Mouse (Mus musculus): ENCODE results near the gene 1700123O20Rik. TPM values are rescaled to one million over a fixed set of nuclear protein-coding genes. Genes with fewer than 3 reads are reported as not detected.
A peak's percentile ranks its signal among the peaks of the same experiment; 100 is the strongest.

Gene 1700123O20Rik
- polyA plus RNA-seq, 1 experiment from 2014 or later = 85.9 TPM

DNA sequence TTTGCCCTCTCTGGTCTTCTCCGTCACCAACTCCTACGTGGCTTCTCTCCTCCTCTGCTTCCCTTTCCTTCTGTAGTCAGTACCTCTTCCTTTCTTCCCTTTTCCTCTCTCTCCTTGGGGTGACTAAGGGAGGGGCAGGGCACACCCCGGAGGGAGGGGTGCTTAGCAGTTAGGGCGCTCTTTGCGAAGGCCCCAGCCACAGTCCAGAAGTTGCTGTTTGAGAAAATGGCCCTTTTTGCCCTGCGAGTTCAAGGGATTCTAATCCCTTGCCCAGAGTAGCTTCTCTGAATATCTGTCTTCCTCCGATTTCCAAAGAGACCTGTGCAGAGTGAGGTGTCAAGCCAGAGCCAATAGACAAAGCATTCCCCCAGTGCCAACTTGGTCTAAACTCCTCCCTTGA, 26.1 kb downstream of the 1700123O20Rik start, which contains the start of gene Cebpe:
Gene Cebpe (minus strand): TSS at position 101 of the 400 bp plus-strand sequence.
- no peak within 1 kb of the TSS for H3K9ac ChIP-seq
- H3K9me3 ChIP-seq (replicated peaks) = no peaks in the 10 kb centered on the region
- no peaks in the 10 kb centered on the region for H3K36me3 ChIP-seq
- peaks cover 7% of the 10 kb centered on the region; the same call in 1 of the 2 replicates for H3K27me3 ChIP-seq
- H3K4me1 ChIP-seq = peaks cover 19% of the 10 kb centered on the region
- no peak within 1 kb of the TSS for H3K27ac ChIP-seq
- no peak for ATAC-seq (replicated peaks; ENCODE audit: low FRiP score)
- H3K4me2 ChIP-seq = no peak within 1 kb of the TSS
- WGBS = 83% methylated on average over 7 of the region's 7 CpGs
- no peak within 1 kb of the TSS for H3K4me3 ChIP-seq (replicated peaks)

DNA sequence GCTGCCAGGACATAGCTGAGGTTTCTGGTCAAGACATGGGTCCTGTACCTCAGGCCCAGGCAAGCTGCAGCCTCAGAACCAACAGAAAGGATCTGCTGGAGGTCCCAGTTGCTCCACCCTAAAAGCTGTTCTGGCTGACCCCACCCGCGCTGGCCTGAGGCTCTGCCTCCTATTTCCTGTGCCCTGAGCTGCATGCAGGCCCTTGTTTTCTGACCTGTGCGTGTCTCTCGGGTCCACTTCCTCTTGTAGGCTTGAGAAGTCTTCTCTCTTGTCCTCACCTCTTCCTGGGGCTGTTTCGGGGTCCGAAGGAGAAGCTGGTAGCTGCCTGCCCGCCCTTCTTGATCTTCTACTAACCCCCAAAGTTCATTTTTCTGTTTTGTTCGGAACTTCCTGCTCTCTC, 26.8 kb downstream of the 1700123O20Rik start:
- peaks cover 18% of the 10 kb centered on the region for H3K4me1 ChIP-seq
- no peaks in the 10 kb centered on the region for H3K9me3 ChIP-seq (replicated peaks)
- ATAC-seq (replicated peaks; ENCODE audit: low FRiP score) = no peak
- no peak overlapping the region for H3K9ac ChIP-seq
- H3K27me3 ChIP-seq = peaks cover 7% of the 10 kb centered on the region; the same call in 1 of the 2 replicates
- H3K36me3 ChIP-seq = no peaks in the 10 kb centered on the region
- H3K4me2 ChIP-seq = no peak overlapping the region
- WGBS = 54% methylated on average over 8 of the region's 8 CpGs
- H3K27ac ChIP-seq = no peak overlapping the region
- H3K4me3 ChIP-seq (replicated peaks) = no peak overlapping the region

DNA sequence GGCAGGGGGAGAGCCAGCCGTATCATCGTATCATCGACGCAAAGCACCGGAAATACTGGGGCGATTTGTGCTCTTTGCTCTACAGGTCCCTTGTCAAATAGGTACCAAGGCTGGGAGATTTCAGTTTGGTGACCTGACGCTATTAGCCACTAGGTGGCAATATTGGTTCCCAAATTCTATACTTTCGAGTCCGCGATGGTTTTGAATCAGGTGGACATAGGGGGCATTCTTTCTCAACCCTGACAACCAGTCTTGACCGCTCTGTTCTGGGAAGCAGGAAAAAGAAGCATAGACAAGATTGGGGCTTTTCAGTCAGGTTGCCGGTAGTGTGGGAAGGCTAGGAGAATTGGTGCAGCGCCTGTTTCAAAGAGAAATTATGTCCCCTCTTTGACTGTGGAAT, 28.1 kb downstream of the 1700123O20Rik start:
- 0 out of 2 replicates have a peak, but pooled peaks cover 4% of the 10 kb centered on the region for H3K27me3 ChIP-seq
- peak overlapping the region; percentile 70 for H3K4me2 ChIP-seq
- 0 out of 2 replicates have a peak overlapping the region, but pooled peaks have one; percentile 15 for H3K27ac ChIP-seq
- no peaks in the 10 kb centered on the region for H3K9me3 ChIP-seq (replicated peaks)
- H3K9ac ChIP-seq = peak overlapping the region; percentile 29; the same call in 1 of the 2 replicates
- no peaks in the 10 kb centered on the region for H3K36me3 ChIP-seq
- WGBS = 1% methylated on average over 13 of the region's 13 CpGs
- peaks cover 18% of the 10 kb centered on the region for H3K4me1 ChIP-seq
- H3K4me3 ChIP-seq (replicated peaks) = peak overlapping the region; percentile 39
- ATAC-seq (replicated peaks; ENCODE audit: low FRiP score) = peak; percentile 37; the same call in 1 of the 2 replicates

DNA sequence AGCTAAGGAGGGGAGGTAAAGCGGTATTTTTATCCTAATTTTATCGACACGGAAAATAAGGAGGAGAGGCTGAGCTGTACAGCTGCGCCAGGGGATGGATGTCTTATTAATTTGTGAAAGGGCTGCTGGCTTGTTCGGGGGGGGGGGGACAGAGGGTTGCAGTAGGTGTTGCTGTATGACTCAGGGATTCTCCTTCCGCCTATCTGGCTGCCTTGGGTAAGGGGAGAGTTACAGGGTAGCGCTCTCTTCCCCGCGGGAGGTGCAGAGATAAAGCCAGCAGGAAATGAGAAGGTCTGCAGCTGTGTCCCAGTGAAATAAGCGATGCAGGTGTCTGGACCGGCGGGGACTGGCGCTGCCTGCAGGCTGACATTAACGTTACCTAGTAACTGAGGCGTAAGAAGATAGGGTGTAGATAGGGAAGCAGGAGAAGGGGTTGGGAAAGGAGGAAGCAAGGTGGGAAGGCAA, 28.6 kb downstream of the 1700123O20Rik start:
- Histone ChIP-seq H3K9me3 (replicated peaks) (no peaks in the 10 kb centered on the region), H3K4me3 (replicated peaks) (peak overlapping the region; percentile 39), H3K4me1 (peaks cover 18% of the 10 kb centered on the region), H3K36me3 (no peaks in the 10 kb centered on the region), H3K27me3 (0 out of 2 replicates have a peak, but pooled peaks cover 4% of the 10 kb centered on the region), H3K9ac (peak overlapping the region; percentile 29; the same call in 1 of the 2 replicates), H3K27ac (peak overlapping the region; percentile 15; the same call in 1 of the 2 replicates), H3K4me2 (peak overlapping the region; percentile 70)
- WGBS = 4% methylated on average over 15 of the region's 15 CpGs
- ATAC-seq (replicated peaks; ENCODE audit: low FRiP score) = peak; percentile 46; the same call in 1 of the 2 replicates

DNA sequence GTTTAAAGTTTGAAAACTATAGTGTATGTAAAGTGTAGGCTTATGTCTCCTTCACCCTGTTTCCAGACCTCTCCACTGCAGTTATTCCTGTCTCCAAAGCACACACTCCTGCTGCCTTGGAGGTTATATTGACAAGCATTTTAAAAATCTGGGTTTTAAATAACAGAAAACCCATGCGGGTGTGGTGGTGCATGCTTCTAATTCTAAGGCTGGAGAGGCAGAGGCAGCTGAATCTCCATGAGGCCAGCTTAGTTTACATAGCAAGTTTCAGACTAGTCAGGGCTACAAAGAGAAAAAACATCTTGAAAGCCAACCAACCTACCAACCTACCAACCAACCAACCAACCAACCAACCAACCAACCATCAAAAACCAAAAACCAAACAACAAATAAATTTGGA, 29.4 kb downstream of the 1700123O20Rik start:
- Histone ChIP-seq H3K27me3 (0 out of 2 replicates have a peak, but pooled peaks cover 4% of the 10 kb centered on the region), H3K4me3 (replicated peaks) (no peak overlapping the region), H3K4me2 (0 out of 2 replicates have a peak overlapping the region, but pooled peaks have one; percentile 70), H3K9ac (no peak overlapping the region), H3K36me3 (no peaks in the 10 kb centered on the region), H3K27ac (peak overlapping the region; percentile 15; the same call in 1 of the 2 replicates), H3K9me3 (replicated peaks) (no peaks in the 10 kb centered on the region), H3K4me1 (peaks cover 18% of the 10 kb centered on the region)
- ATAC-seq (replicated peaks; ENCODE audit: low FRiP score) = no peak
- 75% methylated on average over 1 of the region's 1 CpGs for WGBS

DNA sequence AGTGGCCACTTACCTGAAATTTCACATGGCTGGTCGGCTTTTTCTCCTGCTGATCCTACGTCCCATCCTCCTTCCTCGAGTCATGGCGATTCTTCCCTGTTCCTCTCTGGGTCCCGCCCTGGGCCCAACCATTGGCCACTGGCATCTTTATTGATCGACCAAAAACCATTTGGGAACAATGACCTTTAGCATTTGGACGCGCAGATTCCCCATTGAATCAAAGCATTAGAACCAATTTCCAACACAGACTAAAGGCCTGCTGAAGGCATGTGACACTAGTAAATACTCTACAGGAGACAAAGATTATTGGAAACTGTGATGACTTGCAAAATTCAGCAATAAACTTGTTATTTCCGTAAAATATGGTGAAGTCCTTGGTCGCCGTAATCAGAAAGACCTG, 34.0 kb downstream of the 1700123O20Rik start:
- WGBS = 90% methylated on average over 11 of the region's 11 CpGs
- Histone ChIP-seq H3K27me3 (0 out of 2 replicates have a peak, but pooled peaks cover under 1% of the 10 kb centered on the region), H3K9me3 (replicated peaks) (no peaks in the 10 kb centered on the region), H3K36me3 (no peaks in the 10 kb centered on the region), H3K4me1 (peaks cover 3% of the 10 kb centered on the region), H3K4me3 (replicated peaks) (no peak overlapping the region), H3K27ac (no peak overlapping the region), H3K9ac (no peak overlapping the region), H3K4me2 (no peak overlapping the region)
- no peak for ATAC-seq (replicated peaks; ENCODE audit: low FRiP score)

DNA sequence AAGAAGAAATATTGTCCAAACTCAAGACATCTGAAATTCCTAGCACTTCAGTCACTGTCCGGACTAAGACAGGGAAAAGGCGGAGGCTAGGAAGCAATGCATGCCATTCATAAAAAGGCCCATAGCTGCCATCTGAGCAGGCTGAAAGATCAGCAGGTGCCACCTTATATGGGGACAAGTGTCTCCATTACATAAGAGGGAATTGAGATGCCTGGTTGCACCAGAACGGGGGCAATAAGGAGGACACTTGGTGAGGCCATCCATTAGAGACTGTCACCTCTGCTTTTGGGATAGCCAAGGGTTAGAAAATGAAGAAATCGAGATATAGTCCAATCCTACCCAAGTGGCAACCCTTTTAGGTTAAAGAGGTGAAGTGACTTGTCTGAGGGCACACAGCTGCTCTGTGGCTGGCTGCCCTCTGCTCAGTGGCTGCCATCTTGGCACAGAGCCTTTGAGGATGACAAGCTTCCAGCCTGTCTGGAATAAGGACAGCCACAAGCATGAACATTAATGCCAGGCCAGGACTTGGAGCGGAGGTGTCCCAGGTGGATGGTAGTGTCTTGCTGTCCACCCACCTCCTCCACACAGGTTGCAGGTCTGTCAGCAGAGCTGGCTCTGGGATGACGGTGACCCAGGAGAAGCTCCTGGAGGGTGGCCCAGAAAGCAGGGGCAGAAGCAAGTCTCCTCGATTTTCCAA, 34.8 kb downstream of the 1700123O20Rik start:
- H3K4me3 ChIP-seq (replicated peaks) = no peak overlapping the region
- H3K27ac ChIP-seq = no peak overlapping the region
- H3K36me3 ChIP-seq = no peaks in the 10 kb centered on the region
- ATAC-seq (replicated peaks; ENCODE audit: low FRiP score) = no peak
- H3K27me3 ChIP-seq = no peaks in the 10 kb centered on the region
- no peaks in the 10 kb centered on the region for H3K4me1 ChIP-seq
- H3K9ac ChIP-seq = no peak overlapping the region
- 89% methylated on average over 7 of the region's 7 CpGs for WGBS
- no peaks in the 10 kb centered on the region for H3K9me3 ChIP-seq (replicated peaks)
- no peak overlapping the region for H3K4me2 ChIP-seq

DNA sequence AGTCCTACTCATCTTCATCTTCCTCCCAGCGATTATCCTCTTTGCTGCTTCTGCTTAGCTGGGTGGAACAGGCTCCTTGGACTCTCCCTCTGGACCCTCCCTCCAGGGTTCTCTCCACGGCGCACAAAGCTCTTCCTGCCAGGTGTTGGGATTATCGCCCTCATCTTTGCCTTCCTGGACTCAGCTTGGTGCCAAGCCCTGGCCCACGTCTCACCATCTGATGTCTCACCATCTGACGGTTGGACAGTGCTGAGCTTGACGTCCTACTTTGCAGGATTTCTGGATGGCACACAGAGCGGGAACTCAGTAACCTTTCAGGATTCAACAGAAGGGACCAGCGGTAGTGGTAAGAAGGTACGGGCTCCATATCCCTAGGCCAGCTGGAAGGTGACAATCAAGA, 35.7 kb downstream of the 1700123O20Rik start:
- Histone ChIP-seq H3K4me1 (no peaks in the 10 kb centered on the region), H3K9ac (no peak overlapping the region), H3K27me3 (no peaks in the 10 kb centered on the region), H3K27ac (no peak overlapping the region), H3K4me3 (replicated peaks) (no peak overlapping the region), H3K9me3 (replicated peaks) (no peaks in the 10 kb centered on the region), H3K36me3 (no peaks in the 10 kb centered on the region), H3K4me2 (no peak overlapping the region)
- ATAC-seq (replicated peaks; ENCODE audit: low FRiP score) = no peak
- 78% methylated on average over 10 of the region's 10 CpGs for WGBS

DNA sequence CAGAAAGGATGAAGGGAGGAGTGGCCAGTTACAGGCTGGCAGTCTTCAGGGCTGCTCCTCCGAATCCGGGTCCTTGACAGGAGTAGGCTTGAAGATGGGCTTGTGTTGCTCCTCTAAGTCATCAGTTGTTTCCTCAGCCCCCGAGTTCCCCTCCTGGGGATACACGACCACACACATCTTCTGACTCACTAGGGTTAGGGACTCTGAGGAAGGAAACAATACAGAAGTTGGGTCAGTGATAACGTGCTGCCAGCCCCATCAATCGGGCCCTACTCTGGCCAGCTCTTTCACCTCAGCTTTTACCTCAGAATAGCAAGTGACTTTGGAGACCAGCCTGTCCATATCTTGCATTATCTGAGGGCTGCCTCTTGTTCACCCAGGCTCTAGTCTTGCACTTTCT, 38.0 kb downstream of the 1700123O20Rik start:
- Histone ChIP-seq H3K36me3 (no peaks in the 10 kb centered on the region), H3K4me3 (replicated peaks) (no peak overlapping the region), H3K27ac (no peak overlapping the region), H3K27me3 (no peaks in the 10 kb centered on the region), H3K4me2 (no peak overlapping the region), H3K9ac (no peak overlapping the region), H3K4me1 (no peaks in the 10 kb centered on the region), H3K9me3 (replicated peaks) (no peaks in the 10 kb centered on the region)
- 85% methylated on average over 6 of the region's 6 CpGs for WGBS
- no peak for ATAC-seq (replicated peaks; ENCODE audit: low FRiP score)

DNA sequence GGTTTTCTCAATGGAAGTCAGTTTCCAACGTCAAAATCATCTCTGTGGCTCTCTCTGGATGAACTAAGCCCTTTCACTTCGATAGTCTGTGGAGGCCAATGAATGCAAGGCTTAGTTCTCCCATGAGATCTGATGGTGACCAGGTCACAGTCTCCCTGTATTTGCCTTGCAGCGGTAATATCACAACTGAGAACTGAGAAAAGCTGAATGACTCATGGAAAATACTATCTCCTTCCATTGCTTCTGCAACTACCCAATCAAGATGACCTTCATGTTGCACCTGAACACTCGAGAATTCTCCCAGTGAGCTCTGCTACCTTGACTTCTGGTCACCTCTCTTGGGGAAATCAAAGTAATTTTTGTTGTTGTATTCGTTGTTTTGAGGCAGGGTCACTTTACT, 41.5 kb downstream of the 1700123O20Rik start:
- Histone ChIP-seq H3K27me3 (no peaks in the 10 kb centered on the region), H3K9me3 (replicated peaks) (no peaks in the 10 kb centered on the region), H3K9ac (no peak overlapping the region), H3K4me1 (no peaks in the 10 kb centered on the region), H3K36me3 (no peaks in the 10 kb centered on the region), H3K4me3 (replicated peaks) (no peak overlapping the region), H3K4me2 (no peak overlapping the region), H3K27ac (no peak overlapping the region)
- 70% methylated on average over 5 of the region's 5 CpGs for WGBS
- no peak for ATAC-seq (replicated peaks; ENCODE audit: low FRiP score)

DNA sequence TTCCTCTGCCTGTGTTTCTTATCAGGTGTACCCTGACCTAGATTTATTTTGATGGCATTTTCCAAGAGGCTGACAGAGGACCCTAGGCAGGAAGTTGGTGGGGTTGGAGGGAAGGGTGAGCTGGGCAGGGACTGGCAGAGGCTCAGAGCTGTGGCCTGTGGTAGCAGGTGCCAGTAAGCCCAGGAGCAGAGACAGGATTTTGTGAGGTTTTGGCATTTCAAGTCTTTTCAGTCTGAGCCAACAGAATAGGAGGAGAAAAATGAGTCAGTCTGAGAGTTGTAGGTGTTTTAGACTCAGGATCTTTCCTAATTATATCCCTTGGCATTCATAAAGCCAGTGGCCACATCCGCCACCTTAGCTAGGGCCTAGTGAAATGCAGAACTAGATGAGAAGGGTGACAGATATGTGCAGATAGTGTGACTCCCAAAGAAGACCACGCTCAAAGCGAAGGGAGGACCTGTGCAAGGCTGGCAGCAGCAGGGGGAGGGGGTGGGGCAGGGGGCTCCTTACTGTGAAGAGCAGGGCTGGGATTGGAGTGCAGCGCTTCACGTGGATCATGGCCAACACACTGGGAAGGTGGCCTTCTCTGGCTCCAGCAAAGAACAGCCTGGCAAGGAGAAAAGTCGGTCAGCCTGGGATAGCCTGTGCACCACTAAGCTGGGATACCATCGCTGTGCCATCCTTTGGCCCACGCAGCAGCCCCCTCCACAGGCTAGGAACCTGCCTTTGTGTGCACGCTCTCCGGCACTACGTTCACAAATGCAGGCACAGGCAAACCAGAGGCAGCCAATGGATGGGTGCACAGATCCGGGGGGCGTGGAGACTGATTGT, 43.0 kb downstream of the 1700123O20Rik start:
- H3K9ac ChIP-seq = no peak overlapping the region
- no peaks in the 10 kb centered on the region for H3K36me3 ChIP-seq
- H3K9me3 ChIP-seq (replicated peaks) = no peaks in the 10 kb centered on the region
- no peak overlapping the region for H3K4me3 ChIP-seq (replicated peaks)
- no peak for ATAC-seq (replicated peaks; ENCODE audit: low FRiP score)
- H3K27ac ChIP-seq = no peak overlapping the region
- H3K4me1 ChIP-seq = no peaks in the 10 kb centered on the region
- WGBS = 74% methylated on average over 13 of the region's 13 CpGs
- no peaks in the 10 kb centered on the region for H3K27me3 ChIP-seq
- no peak overlapping the region for H3K4me2 ChIP-seq

DNA sequence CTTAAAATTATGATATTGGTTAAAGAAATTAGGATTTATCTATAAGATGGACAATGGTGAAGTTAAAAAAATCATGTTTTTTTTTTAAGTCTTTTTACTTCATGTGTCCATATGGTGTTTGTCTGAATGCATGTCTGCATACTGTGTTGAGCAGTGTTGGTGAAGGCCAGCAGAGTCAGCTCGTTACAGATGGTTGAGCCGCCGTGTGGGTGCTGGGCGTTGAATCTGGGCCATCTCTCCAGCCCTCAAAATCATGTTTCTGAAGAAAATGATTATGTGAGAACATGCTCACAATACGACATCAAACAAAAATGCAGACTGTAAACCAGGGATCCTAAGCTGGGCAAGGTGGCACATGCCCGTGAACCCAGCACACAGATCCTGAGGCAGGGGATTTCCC, 44.3 kb downstream of the 1700123O20Rik start:
- no peak overlapping the region for H3K27ac ChIP-seq
- WGBS = 89% methylated on average over 6 of the region's 6 CpGs
- no peak for ATAC-seq (replicated peaks; ENCODE audit: low FRiP score)

More for the DNA sequence above, 44.3 kb downstream of the 1700123O20Rik start:
- no peak overlapping the region for H3K4me2 ChIP-seq
- H3K36me3 ChIP-seq = no peaks in the 10 kb centered on the region
- H3K9ac ChIP-seq = no peak overlapping the region
- H3K4me3 ChIP-seq (replicated peaks) = no peak overlapping the region
- no peaks in the 10 kb centered on the region for H3K27me3 ChIP-seq
- H3K4me1 ChIP-seq = no peaks in the 10 kb centered on the region
- no peaks in the 10 kb centered on the region for H3K9me3 ChIP-seq (replicated peaks)

All from kidney, embryonic 15.5 days (tissue).